Mouse (Mus musculus): ENCODE measurements around the gene Nudt8. TPM values are rescaled to one million over a fixed set of nuclear protein-coding genes. Genes with fewer than 3 reads are reported as not detected.
"Not testable (repeated sequence)": the region's sequence is repeated elsewhere in the genome, so short reads cannot be mapped to it uniquely, and the experiment has no call there.

The Nudt8 gene
- polyA plus RNA-seq, 1 experiment from 2014 or later, result 18.6 TPM

DNA sequence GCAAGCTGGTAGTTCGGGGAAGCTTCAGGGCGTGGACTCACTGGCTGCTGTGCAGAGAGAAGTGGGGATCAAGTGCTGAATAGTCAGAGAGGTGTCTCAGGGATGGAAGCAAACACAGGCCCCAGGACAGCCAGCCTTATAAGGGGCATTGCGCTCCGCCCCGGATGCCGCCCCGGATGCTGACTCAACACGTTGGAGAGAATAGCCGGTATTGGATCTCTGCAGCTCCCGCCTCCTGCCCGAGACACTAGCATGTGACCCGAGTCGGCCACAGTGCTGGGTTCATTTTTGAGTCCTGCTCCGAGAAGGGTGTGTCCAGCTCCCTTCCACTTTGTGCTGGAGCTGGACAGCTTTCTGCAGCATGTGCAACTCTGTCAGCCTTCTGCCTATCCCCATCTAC, 41.7 kb downstream of the Nudt8 start:
- Histone ChIP-seq H3K9me3 (replicated peaks) (no peaks in the 10 kb centered on the region), H3K4me2 (no peak overlapping the region), H3K9ac (no peak overlapping the region), H3K27ac (no peak overlapping the region), H3K4me1 (peaks cover 50% of the 10 kb centered on the region), H3K36me3 (no peaks in the 10 kb centered on the region), H3K4me3 (no peak overlapping the region), H3K27me3 (replicated peaks) (no peaks in the 10 kb centered on the region)
- ATAC-seq, result no peak
- WGBS (ENCODE audit: insufficient replicate concordance), result 67% methylated on average over 14 of the region's 14 CpGs

DNA sequence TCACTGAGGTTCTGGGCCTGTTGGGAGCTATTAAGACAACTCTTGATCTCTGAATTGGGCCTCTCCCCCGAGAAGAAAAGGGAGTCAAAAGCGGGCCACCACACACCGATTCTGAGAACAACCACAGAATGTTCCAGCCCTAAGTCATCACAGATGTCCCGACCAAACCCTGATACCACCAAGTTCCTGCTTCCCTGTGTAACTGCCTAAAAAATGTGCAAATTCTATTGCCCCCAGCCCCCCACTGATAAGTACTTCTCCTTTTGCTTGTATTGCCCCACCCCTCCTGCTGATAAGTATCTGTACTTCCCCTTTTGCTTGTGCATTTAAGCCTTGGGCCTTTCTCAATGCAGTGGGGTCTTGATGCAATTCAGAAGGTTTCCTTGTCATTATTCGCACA, 43.7 kb downstream of the Nudt8 start:
- not testable (repeated sequence) for H3K27me3 ChIP-seq (replicated peaks); H3K36me3 ChIP-seq; H3K9ac ChIP-seq; H3K4me3 ChIP-seq; H3K4me2 ChIP-seq; ATAC-seq; H3K9me3 ChIP-seq (replicated peaks)
- 45% methylated on average over 5 of the region's 5 CpGs for WGBS (ENCODE audit: insufficient replicate concordance)
- Histone ChIP-seq H3K4me1 (peaks cover 42% of the 10 kb centered on the region), H3K27ac (peak overlapping the region; percentile 57)

DNA sequence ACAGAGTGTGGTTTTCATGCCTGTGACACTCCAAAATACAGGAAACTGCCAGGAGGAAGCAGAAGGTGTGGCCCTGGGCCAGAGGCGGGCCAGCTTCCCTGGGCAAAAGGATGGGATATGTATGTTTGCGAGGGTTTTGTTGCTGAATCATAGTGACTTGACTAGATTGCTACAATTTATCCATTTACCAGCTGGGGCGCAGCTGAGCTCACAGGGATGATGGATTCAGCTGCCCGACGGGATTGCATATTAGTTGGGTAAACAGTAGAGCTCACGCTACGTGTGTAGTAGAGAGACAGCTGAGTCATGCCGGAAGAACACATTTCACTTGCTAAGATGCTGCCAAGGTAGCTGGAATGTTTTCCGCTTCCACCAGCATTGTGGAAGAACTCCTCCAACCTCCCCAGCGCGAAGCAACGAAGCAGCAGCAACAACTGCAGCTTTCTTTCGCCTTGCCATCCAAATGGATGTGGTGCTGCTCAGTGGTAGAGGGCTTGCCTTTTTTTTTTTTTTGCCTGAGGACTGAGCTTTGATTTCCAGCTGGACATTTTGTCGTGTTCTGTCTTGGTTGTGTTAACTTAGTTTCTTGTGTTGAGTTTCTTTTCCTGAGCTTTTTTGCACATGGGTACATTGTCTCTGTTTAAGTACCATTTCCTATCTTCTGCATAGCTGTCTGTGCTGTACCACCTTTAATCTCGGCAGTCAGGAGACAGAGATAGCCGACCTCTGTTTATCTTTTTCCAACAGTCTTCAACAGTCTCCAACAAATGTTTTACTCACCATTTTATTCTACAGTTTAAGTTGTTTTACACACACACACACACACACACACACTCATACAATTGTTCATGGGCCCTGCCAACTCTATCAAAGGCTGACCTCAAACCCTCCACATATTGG, 45.8 kb downstream of the Nudt8 start, which contains the start of gene Gstp2:
Gene Gstp2 (minus strand): TSS at position 58 of the 900 bp plus-strand sequence.
- peak within 1 kb of the TSS; percentile 51 for H3K9ac ChIP-seq
- peak within 1 kb of the TSS; percentile 94 for H3K27ac ChIP-seq
- H3K4me3 ChIP-seq, result peak within 1 kb of the TSS; percentile 18

DNA sequence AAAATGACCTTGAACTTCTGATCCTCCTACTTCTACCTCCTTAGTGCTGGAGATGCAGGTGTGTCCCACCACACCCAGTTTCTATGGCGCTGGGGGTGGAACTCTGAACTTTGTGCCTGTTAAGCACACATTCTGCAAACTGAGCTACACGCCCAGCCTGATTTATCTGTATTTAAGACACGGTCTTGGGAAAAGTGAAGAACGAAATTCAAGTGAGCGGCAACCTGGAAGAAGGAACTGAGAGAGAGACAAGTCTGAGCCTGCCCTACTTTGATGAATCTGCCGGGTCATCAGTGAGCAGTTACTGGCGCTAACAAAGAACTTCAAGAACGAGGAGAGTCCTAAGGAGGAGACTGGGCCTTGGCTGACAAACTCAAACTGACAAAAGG, 46.5 kb downstream of the Nudt8 start:
- Histone ChIP-seq H3K27me3 (replicated peaks) (no peaks in the 10 kb centered on the region), H3K4me1 (peaks cover 41% of the 10 kb centered on the region)

More for the DNA sequence above, 45.8 kb downstream of the Nudt8 start, which contains the start of gene Gstp2:
- WGBS (ENCODE audit: insufficient replicate concordance), result 50% methylated on average over 16 of the region's 16 CpGs
- peaks cover 3% of the 10 kb centered on the region; the same call in 1 of the 2 replicates for H3K9me3 ChIP-seq (replicated peaks)
- no peaks in the 10 kb centered on the region for H3K27me3 ChIP-seq (replicated peaks)
- H3K4me2 ChIP-seq, result peak within 1 kb of the TSS; percentile 57
- H3K36me3 ChIP-seq, result no peaks in the 10 kb centered on the region
- peaks cover 42% of the 10 kb centered on the region for H3K4me1 ChIP-seq
- peak; percentile 79 for ATAC-seq

DNA sequence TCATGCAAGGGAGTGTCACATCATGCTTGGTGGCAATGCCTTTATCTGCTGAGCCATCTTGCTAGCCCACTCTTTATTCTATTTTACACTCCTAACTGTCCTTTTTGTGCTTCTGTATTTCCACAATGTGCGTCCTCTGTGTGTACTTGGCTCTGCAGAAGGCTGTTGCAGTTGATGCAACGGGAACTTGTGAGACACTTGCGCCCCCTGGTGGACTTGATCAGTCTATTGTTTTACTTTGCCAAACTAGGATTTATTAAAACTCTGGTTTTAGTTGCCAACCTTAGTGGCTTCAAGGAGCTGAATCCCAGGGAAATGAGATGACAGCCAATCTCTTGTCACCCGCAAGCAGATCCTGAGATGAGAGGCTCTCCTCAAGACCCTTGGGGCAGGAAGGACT, 47.5 kb downstream of the Nudt8 start:
- Histone ChIP-seq H3K4me2 (peak overlapping the region; percentile 57), H3K9ac (no peak overlapping the region), H3K36me3 (no peaks in the 10 kb centered on the region), H3K9me3 (replicated peaks) (peaks cover 4% of the 10 kb centered on the region; the same call in 1 of the 2 replicates), H3K27ac (peak overlapping the region; percentile 94), H3K4me3 (no peak overlapping the region), H3K27me3 (replicated peaks) (no peaks in the 10 kb centered on the region), H3K4me1 (peaks cover 37% of the 10 kb centered on the region)
- no peak for ATAC-seq
- WGBS (ENCODE audit: insufficient replicate concordance), result 20% methylated on average over 4 of the region's 4 CpGs

More for the DNA sequence above, 46.5 kb downstream of the Nudt8 start:
- H3K27ac ChIP-seq, result peak overlapping the region; percentile 94
- H3K9me3 ChIP-seq (replicated peaks), result peaks cover 4% of the 10 kb centered on the region; the same call in 1 of the 2 replicates
- peak overlapping the region; percentile 51 for H3K9ac ChIP-seq
- 41% methylated on average over 8 of the region's 8 CpGs for WGBS (ENCODE audit: insufficient replicate concordance)
- peak overlapping the region; percentile 57 for H3K4me2 ChIP-seq
- H3K36me3 ChIP-seq, result no peaks in the 10 kb centered on the region
- ATAC-seq, result peak; percentile 80
- H3K4me3 ChIP-seq, result peak overlapping the region; percentile 18

DNA sequence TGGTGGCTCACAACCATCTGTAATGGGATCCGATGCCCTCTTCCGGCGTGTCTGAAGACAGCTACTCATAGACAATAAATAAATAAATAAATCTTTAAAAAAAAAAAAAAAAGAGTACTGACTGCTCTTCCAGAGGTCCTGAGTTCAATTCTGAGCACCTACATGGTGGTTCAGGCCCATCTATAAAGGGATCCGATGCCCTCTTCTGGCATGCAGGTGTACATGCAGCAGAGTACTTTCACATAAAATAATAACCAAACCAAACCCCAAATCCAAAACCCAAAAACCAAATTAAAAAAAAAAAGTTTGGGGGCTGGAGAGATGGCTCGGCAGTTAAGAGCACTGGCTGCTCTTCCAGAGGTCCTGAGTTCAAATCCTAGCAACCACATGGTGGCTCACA, 48.7 kb downstream of the Nudt8 start:
- peaks cover 31% of the 10 kb centered on the region for H3K4me1 ChIP-seq
- H3K9ac ChIP-seq; H3K9me3 ChIP-seq (replicated peaks); H3K27ac ChIP-seq; H3K4me2 ChIP-seq; H3K4me3 ChIP-seq; H3K36me3 ChIP-seq; ATAC-seq; H3K27me3 ChIP-seq (replicated peaks): not testable (repeated sequence)
- WGBS (ENCODE audit: insufficient replicate concordance), result 72% methylated on average over 5 of the region's 5 CpGs

DNA sequence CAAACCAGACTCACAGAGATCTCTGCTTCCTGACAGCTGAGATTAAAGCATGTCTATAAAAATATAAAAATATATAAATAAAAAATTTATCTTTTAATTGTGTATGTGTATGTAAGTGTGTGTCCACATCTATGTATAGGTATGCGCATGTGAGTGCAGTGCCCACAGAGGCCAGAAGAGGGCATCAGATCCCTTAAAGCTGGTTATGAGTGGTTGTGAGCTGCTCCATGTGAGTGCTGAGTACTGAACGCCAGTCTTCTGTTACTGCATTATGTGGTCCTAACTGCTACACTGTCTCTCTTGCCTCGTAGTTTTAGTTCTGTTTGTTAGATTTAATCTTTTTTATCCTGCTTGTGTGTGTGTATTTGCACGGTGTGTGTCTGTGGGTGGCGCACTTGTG, 50.6 kb downstream of the Nudt8 start:
- Histone ChIP-seq H3K9me3 (replicated peaks) (peaks cover 4% of the 10 kb centered on the region; the same call in 1 of the 2 replicates), H3K27ac (no peak overlapping the region), H3K9ac (no peak overlapping the region), H3K4me1 (peaks cover 26% of the 10 kb centered on the region), H3K27me3 (replicated peaks) (no peaks in the 10 kb centered on the region), H3K4me2 (no peak overlapping the region), H3K36me3 (no peaks in the 10 kb centered on the region), H3K4me3 (no peak overlapping the region)
- WGBS (ENCODE audit: insufficient replicate concordance), result 86% methylated on average over 5 of the region's 5 CpGs
- ATAC-seq, result no peak

Other genes starting within 250 kb of the Nudt8 start
- gene Kmt5b, start 233.2 kb upstream of the Nudt8 start, polyA plus RNA-seq (2016; fragmentation: Nextera tagmentation; extraction: Ambion mirVana), result 12.5 and 13.4 TPM in 2 replicates
- 25.5 and 26.7 TPM in 2 replicates for gene Chka, start 148.8 kb upstream of the Nudt8 start, polyA plus RNA-seq (2016; fragmentation: Nextera tagmentation; extraction: Ambion mirVana)
- 24.7 and 26.1 TPM in 2 replicates for gene Tcirg1, start 93.4 kb upstream of the Nudt8 start, polyA plus RNA-seq (2016; fragmentation: Nextera tagmentation; extraction: Ambion mirVana)
- 197 and 218 TPM in 2 replicates for gene Ndufs8, start 87.8 kb upstream of the Nudt8 start, polyA plus RNA-seq (2016; fragmentation: Nextera tagmentation; extraction: Ambion mirVana)
- 1.8 and 1.9 TPM in 2 replicates for gene Aldh3b1, start 70.8 kb upstream of the Nudt8 start, polyA plus RNA-seq (2016; fragmentation: Nextera tagmentation; extraction: Ambion mirVana)
- 14.3 and 15.3 TPM in 2 replicates for gene Unc93b1, start 65.4 kb upstream of the Nudt8 start, polyA plus RNA-seq (2016; fragmentation: Nextera tagmentation; extraction: Ambion mirVana)
- gene Aldh3b3, start 41.9 kb upstream of the Nudt8 start, polyA plus RNA-seq (2016; fragmentation: Nextera tagmentation; extraction: Ambion mirVana), result 0.04 TPM in 1 of 2 replicates, not detected in the other
- 0.14 and 0.22 TPM in 2 replicates for gene Aldh3b2, start 28.3 kb upstream of the Nudt8 start, polyA plus RNA-seq (2016; fragmentation: Nextera tagmentation; extraction: Ambion mirVana)
- gene Acy3, start 14.0 kb upstream of the Nudt8 start, polyA plus RNA-seq (2016; fragmentation: Nextera tagmentation; extraction: Ambion mirVana), result 9.1 and 10.0 TPM in 2 replicates
- gene Tbx10, start 7.8 kb upstream of the Nudt8 start, polyA plus RNA-seq (2016; fragmentation: Nextera tagmentation; extraction: Ambion mirVana), result 1.2 and 1.3 TPM in 2 replicates
- 0.85 and 1.1 TPM in 2 replicates for gene Gm49405, start within 50 bp of the Nudt8 start, polyA plus RNA-seq (2016; fragmentation: Nextera tagmentation; extraction: Ambion mirVana)
- 1.3 and 1.5 TPM in 2 replicates for gene Doc2g, start 2.7 kb downstream of the Nudt8 start, polyA plus RNA-seq (2016; fragmentation: Nextera tagmentation; extraction: Ambion mirVana)
- 186 and 187 TPM in 2 replicates for gene Ndufv1, start 12.2 kb downstream of the Nudt8 start, polyA plus RNA-seq (2016; fragmentation: Nextera tagmentation; extraction: Ambion mirVana)
- 583 and 622 TPM in 2 replicates for gene Gstp1, start 37.4 kb downstream of the Nudt8 start, polyA plus RNA-seq (2016; fragmentation: Nextera tagmentation; extraction: Ambion mirVana)
- gene Gstp2, start 45.4 kb downstream of the Nudt8 start, polyA plus RNA-seq (2016; fragmentation: Nextera tagmentation; extraction: Ambion mirVana), result 6.2 and 7.3 TPM in 2 replicates
- 15.0 and 18.5 TPM in 2 replicates for gene Gstp3, start 59.0 kb downstream of the Nudt8 start, polyA plus RNA-seq (2016; fragmentation: Nextera tagmentation; extraction: Ambion mirVana)
- gene Cabp2, start 81.0 kb downstream of the Nudt8 start, polyA plus RNA-seq (2016; fragmentation: Nextera tagmentation; extraction: Ambion mirVana), result 0.37 and 0.53 TPM in 2 replicates
- gene Cdk2ap2, start 96.6 kb downstream of the Nudt8 start, polyA plus RNA-seq (2016; fragmentation: Nextera tagmentation; extraction: Ambion mirVana), result 93.2 and 101 TPM in 2 replicates
- gene Pitpnm1, start 99.4 kb downstream of the Nudt8 start, polyA plus RNA-seq (2016; fragmentation: Nextera tagmentation; extraction: Ambion mirVana), result 4.8 and 5.0 TPM in 2 replicates
- 42.0 and 43.6 TPM in 2 replicates for gene Aip, start 125.3 kb downstream of the Nudt8 start, polyA plus RNA-seq (2016; fragmentation: Nextera tagmentation; extraction: Ambion mirVana)
- gene Gpr152, start 139.2 kb downstream of the Nudt8 start, polyA plus RNA-seq (2016; fragmentation: Nextera tagmentation; extraction: Ambion mirVana), result not detected in 2 replicates
- gene Cabp4, start 143.5 kb downstream of the Nudt8 start, polyA plus RNA-seq (2016; fragmentation: Nextera tagmentation; extraction: Ambion mirVana), result 0.06 and 0.07 TPM in 2 replicates
- gene Coro1b, start 148.0 kb downstream of the Nudt8 start, polyA plus RNA-seq (2016; fragmentation: Nextera tagmentation; extraction: Ambion mirVana), result 86.5 and 86.9 TPM in 2 replicates
- gene Ptprcap, start 153.0 kb downstream of the Nudt8 start, polyA plus RNA-seq (2016; fragmentation: Nextera tagmentation; extraction: Ambion mirVana), result 24.3 and 26.2 TPM in 2 replicates
- 39.1 and 39.4 TPM in 2 replicates for gene Rps6kb2, start 162.8 kb downstream of the Nudt8 start, polyA plus RNA-seq (2016; fragmentation: Nextera tagmentation; extraction: Ambion mirVana)
- gene Carns1, start 174.9 kb downstream of the Nudt8 start, polyA plus RNA-seq (2016; fragmentation: Nextera tagmentation; extraction: Ambion mirVana), result 0.93 and 1.3 TPM in 2 replicates
- gene Tbc1d10c, start 190.7 kb downstream of the Nudt8 start, polyA plus RNA-seq (2016; fragmentation: Nextera tagmentation; extraction: Ambion mirVana), result 4.3 and 4.9 TPM in 2 replicates
- 572 and 577 TPM in 2 replicates for gene Ppp1ca, start 191.5 kb downstream of the Nudt8 start, polyA plus RNA-seq (2016; fragmentation: Nextera tagmentation; extraction: Ambion mirVana)
- 26.5 and 26.8 TPM in 2 replicates for gene Rad9a, start 201.1 kb downstream of the Nudt8 start, polyA plus RNA-seq (2016; fragmentation: Nextera tagmentation; extraction: Ambion mirVana)
- 0.73 and 1.3 TPM in 2 replicates for gene Clcf1, start 213.7 kb downstream of the Nudt8 start, polyA plus RNA-seq (2016; fragmentation: Nextera tagmentation; extraction: Ambion mirVana)
- not detected in 2 replicates for gene AC109138.7, start 213.8 kb downstream of the Nudt8 start, polyA plus RNA-seq (2016; fragmentation: Nextera tagmentation; extraction: Ambion mirVana)
- gene Pold4, start 231.3 kb downstream of the Nudt8 start, polyA plus RNA-seq (2016; fragmentation: Nextera tagmentation; extraction: Ambion mirVana), result 12.8 and 13.2 TPM in 2 replicates

Data from liver, embryonic 12.5 days (tissue).